Mouse (Mus musculus) frontal cortex, postnatal 25 days (tissue): ENCODE data around the gene Serp1.
"Not testable (repeated sequence)": the region's sequence is repeated elsewhere in the genome, so short reads cannot be mapped to it uniquely, and the experiment has no call there.

Source experiments
- DNase-seq, 2 experiments: peaks; one replicate each; pipeline ENCODE4 v3.0.0; 2022; ENCODE audit warnings: low spot score in 2 of 2

Serp1 gene

GRCm38 (mm10) chr3:58508020-58508750 lies 17.5 kb downstream of the Serp1 start:
- DNase-seq: no peak

GRCm38 (mm10) chr3:58504676-58505075 lies 21.0 kb downstream of the Serp1 start:
- DNase-seq: no peak

GRCm38 (mm10) chr3:58503720-58504333 lies 21.9 kb downstream of the Serp1 start:
- no peak for DNase-seq

- no peak for DNase-seq
These were observed 23.7 kb downstream of the Serp1 start for GRCm38 (mm10) chr3:58501961-58502360.

- DNase-seq: peak in 1 of 2 experiments; percentile 9
These were observed 32.1 kb downstream of the Serp1 start for GRCm38 (mm10) chr3:58493621-58494020.

- peak in 1 of 2 experiments; percentile 11 for DNase-seq
These were observed 34.9 kb downstream of the Serp1 start for GRCm38 (mm10) chr3:58490787-58491186.

GRCm38 (mm10) chr3:58487999-58488775 lies 37.5 kb downstream of the Serp1 start:
- no peak for DNase-seq

GRCm38 (mm10) chr3:58487121-58487520 lies 38.6 kb downstream of the Serp1 start:
- no peak for DNase-seq

- DNase-seq: no peak
These were observed 39.8 kb downstream of the Serp1 start for GRCm38 (mm10) chr3:58485883-58486282.

- DNase-seq: no peak
These were observed 46.8 kb downstream of the Serp1 start for GRCm38 (mm10) chr3:58478755-58479455.

GRCm38 (mm10) chr3:58475298-58475697 lies 50.4 kb downstream of the Serp1 start:
- not testable (repeated sequence) for DNase-seq
